Mouse (Mus musculus): ENCODE results near the gene Polr3b.

The Polr3b gene

DNA sequence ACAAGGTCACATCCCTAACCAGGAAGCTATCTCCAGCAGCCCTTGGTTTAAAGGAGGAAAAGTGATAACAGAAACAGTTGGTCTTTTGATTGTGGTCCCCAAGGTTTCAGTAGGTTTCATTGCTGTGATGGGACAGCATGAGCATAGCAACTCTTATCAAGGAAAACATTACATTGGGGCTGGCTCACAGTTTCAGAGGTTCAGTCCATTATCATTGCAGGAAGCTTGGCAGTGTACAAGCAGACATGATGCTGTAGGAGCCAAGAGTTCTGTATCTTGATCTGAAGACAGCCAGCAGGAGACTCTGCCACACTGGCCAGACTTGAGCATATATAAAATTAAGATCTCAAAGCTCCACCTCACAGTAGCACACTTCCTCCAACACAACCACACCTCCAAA is 53.6 kb downstream of the Polr3b start:
- no peak for DNase-seq

DNA sequence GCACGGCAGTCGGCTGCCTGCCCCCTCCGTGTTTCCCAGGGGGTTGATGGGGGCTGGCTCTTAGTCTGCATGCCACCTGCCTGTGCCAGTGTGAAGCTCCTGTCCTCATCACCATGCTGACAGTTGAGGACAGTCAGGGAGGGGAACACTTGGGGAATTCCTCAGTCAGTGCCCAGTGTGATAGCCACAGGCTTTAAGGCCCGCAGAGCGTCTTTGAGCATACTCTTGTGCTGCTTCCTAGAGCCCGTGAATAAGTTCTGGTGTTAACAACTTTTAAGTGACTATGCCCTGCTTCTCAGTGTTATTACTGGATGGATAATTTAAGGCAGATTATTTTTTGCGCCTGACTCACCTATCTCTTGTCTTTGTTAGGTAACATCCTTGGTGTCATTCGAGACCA is 54.4 kb downstream of the Polr3b start:
- DNase-seq = no peak

DNA sequence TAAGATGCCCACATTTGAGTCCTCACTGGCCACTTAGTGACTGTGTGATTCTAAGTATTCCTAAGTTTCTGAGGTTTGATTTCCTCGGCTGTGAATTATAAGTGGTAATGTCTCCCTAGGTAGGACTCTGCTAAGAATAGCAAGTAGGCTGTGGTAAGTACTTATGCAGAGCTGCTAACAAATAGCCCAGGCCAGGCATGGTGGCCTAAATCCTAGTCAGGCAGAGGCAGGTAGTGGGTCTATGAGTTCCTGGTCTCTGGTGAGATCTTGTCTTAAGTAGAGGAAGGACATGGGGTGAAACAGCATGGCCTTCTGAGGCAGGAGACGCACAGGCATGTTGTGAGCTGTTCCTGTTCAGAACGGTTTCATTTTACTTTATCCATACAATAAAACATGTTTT is 55.8 kb downstream of the Polr3b start:
- no peak for DNase-seq

DNA sequence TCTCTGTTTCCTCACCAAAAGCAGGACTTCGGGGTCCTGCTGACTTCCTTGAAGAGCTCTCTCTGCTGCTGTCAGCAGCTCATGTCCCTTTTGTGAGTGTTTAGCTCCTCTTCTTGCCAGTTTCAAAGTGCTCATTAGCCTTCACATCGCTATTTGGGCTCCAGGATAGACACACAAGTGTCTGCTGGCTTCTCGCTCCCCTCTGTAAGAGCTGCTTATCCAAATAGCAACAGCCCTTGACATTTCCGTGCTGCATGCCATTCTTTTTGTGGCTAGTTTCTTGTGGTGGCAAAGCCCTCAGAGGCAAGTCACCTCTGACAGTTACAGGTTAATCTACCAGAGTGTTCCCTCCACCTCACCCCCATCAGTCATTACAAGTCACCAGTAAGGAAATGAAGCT is 56.3 kb downstream of the Polr3b start:
- DNase-seq = no peak

DNA sequence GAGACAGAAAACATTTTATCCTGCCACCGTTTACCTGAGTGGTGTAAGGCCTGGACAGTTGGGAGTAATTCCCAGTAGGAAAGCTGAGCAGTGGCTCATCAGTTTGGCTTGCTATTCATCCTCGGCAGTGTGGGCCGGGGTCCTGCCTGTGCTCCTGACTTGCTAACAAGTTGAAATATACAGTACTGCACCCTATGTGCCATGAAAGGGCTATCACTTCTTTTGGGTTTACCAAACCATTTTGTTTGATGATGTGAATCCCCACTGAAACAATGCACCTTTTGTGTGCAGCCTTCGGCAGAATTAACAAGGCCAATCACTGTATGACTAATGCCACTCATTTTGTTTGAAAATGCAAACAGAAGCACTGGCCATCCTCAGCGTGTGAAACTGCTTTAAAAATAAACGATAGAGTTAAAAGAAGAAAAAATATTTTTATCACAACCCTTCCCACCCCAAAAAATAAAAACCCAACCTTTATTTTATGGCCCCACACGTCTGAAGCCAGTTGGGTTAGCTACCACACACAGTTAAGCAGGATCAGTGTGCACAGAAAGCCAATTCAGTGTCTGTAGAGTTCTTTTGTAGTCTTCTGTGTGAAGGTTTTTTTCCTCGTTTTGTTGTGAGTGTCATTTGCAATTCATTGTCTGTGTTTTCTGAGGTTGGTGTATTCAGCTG is 63.5 kb downstream of the Polr3b start:
- DNase-seq = no peak

DNA sequence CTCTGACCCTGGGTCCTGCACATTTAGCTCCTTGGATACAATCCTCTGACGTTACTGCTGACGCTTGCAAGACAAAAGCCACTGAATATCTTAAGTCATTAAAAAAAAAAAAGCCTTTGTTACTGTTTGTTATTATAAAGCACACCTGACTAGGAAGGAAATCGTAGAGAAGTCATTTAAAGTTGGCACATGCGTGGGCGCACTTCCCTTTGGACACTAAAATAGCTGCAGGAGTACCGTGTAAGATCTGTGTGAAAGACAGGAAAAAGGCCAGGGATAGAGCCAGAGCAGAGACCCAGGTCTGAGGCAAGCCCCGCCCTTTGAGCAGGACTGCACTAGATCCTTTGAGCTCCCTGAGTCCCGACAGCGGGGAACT is 64.0 kb downstream of the Polr3b start:
- peak; percentile 29 to 48 for DNase-seq

DNA sequence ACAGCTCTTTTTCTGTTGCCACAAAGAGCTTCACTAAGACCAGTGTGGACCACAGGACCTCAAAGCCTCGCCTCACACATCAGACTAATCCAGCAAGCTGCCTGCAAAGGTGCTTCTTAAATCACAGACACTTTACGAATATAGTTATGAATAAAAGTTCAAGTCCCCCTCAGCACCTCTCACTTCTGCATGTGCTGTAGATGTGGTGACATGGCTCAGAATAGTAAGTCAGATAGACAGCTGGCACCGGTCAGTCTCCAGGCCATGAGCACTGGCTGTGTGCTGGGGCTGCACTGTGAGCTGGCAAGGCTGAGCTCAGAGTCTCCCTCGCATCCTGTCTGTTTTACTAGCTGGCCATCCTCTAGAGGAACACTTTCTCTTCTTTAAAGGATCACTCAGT is 64.6 kb downstream of the Polr3b start:
- DNase-seq = no peak

DNA sequence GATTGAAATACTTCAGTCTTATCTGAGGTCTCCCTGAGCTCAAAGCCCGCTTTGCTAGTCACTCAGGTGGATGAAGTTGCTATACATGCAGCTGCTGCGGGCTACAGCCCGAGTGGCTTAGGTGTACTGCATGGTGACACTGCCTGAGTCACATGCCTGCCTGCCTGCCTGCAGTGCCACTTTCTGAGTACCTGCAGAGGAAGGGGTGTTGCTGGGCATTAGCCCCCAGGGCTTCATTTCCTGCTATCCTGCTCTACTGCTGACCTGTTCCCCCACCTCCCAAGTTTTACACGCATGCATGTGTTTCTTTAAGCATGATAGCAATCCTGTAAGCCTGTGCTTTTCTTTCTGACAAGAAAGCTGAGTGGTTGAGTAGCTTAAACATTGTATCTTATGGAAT is 65.6 kb downstream of the Polr3b start:
- no peak for DNase-seq

DNA sequence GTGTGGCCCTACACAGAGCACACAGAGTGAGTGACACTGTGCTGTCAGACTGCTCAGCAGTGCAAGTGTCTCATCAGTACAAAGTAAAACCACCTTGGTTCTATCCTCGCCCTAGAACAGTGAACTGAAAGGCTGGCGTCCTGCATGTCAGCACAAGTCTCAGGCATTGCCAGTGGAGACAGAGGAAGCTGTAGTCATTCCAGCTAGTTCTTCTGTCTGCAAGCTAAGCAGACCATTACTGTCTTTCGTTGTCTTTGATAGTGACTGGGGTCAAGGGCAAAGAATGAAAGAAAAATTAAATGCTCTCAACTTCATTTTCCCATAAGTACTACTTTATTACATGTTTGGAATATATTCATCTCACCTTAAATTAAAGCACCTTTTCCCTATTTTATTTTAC is 67.8 kb downstream of the Polr3b start:
- no peak for DNase-seq

DNA sequence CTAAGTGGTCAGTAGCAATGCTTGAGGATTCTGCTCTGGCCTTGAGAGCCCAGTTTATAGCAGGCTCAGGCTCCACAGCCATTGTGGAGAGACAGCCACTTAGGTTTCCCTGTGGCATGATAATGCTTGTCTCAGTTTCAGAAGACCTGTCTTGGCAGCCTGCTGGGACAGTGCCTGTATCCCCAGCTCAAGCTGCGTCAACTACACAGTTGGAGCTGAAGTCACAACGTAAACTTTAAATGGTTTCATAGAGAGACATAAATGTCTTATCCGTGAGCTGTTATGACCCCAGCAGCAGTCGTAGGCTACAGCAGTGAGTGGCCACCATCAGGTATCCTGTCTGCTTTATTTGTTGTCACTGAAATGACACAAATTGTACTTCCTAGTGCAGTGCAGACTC is 68.7 kb downstream of the Polr3b start:
- no peak for DNase-seq

DNA sequence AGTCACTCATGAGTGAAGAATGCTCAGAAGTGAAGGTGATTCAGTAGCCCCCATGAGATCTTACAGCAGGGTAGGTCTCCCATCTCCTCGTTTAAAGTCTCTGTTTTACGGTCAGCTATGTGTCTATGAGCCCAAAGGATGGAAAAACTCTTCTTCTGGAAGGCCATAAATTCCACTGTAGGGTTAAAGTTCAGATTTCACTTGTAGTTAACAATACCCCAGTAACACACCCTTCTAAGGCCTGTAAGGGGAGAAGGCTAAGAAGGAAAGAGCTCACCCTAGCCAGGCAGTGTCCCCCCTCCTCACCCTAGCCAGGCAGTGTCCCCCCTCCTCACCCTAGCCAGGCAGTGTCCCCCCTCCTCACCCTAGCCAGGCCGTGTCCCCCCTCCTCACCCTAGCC is 69.6 kb downstream of the Polr3b start:
- no peak for DNase-seq

DNA sequence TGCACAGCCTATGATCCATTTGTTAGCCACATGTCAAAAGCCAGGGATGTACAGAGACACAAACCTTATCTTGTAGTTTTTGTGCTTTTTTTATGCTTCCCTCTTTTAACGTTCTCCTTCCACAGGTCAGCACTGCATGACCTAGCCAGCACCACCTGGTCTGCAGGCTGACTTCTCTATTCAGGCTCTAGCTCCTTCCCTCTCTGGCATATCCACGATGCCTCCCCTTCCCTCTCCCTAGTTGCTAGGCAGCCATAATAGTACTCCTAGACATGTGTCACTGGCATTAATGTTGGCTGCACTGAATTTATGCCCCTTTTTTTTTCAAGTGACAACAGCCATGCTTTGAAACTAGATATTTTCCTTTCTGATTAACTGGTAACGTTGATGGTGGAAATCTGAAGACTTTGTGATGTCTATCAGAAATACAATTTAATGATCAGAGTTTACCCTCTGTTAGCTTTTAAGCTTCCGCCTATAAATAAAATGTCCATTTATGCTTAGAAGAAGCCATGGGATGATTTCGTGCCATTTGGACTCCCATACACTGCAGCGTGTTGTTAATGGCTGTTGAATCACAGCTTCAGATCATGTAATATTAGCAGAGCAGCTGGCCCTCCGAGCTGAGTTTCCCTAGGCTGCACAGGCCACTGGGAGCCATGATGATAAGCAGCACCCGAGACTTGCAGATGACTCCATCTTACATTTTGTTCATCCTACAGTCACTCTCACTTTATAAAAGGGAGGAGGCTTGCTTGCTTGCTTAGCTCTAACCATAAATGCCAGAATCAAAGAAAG is 71.9 kb downstream of the Polr3b start:
- DNase-seq = no peak

DNA sequence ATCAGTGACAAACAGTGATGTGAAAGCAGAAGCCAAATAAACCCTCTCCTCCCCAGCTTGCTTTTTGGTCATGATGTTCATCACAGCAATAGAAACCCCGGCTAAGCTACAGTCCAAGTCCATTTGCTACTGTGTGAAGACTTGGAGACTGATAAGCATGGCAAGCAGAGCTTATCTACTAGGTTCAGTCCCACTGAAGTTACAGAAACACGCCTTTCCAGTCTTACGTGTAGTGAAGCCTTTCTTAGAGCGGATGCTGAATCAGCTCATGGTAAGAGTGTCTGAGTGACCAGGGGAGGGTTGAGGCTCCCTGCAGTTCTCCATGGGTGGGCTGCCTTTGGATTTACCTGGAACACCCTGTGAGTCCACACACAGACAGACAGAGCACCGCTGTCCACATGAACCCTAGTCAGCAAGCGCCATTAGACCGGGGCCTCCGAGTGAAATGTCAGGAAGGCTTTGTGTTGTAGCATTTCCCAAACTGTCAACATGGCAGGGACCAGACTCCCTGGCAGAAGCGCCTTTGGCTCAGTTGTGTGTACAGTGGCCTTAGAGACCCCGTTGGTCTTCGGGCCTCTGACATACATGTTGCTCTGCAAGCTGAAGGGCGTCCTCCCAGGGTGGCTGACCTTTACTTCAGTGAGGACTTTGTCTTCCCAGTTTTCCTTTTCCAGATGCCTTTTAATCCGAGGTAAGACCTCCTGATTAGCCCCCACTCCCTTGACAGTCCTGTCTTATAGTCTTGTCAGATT is 78.3 kb downstream of the Polr3b start:
- no peak for DNase-seq

DNA sequence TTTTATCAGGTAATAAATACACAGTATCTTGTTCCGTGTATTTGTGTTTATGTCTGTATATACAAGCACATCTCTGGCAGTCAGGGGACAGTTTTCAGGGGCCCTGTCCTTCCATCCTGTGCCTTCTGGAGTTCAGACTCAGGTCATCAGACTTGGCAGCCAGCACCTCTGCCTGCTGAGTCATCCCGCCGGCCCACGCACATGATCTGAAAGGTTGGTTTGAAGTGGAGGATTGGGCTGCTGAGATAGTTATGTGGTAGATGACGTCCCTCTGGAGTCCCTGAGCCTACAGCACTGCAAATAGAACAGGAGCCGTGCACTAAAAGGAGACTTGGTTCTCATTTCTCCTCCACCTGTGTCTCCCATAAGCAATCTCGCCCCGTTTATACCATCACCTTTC is 79.0 kb downstream of the Polr3b start:
- peak in 1 of 2 experiments; percentile 37 for DNase-seq

DNA sequence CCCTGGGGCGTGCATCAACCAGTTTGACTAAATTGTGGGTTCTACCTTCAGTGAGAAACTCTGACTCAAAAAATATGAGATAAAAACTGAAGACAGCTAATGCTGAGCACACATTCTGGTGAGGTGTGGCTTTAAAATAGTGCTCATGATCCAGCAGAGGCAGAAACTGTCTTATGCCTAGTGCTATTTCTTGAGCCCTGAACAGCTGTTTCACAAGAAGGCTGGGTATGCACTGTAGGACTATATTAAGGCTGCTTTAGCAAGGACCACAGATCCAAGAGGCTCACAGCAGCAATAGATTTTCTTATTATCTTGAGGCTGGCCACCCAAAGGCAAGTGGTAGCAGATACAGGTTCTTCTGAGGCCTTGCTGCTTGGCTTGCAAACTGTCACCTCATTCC is 80.0 kb downstream of the Polr3b start:
- no peak for DNase-seq

DNA sequence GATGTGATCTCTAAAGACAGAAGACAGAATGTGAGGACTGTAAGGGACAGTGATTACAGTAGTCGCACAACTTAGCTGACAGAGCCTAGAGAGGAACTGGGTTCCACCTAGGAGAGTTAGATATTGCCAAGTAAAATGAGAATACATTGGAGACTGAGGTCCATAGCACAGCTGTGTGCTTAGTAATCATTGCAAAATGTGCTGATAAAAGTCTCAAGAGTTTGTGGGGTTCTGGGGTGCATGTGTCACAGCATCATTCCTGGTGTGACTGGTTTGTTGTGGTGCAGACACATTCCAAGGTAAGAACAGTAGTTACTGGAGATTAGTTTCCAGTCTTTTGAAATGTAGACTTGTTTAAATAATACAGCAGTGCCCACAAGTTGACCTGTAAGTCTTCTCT is 82.5 kb downstream of the Polr3b start:
- no peak for DNase-seq

DNA sequence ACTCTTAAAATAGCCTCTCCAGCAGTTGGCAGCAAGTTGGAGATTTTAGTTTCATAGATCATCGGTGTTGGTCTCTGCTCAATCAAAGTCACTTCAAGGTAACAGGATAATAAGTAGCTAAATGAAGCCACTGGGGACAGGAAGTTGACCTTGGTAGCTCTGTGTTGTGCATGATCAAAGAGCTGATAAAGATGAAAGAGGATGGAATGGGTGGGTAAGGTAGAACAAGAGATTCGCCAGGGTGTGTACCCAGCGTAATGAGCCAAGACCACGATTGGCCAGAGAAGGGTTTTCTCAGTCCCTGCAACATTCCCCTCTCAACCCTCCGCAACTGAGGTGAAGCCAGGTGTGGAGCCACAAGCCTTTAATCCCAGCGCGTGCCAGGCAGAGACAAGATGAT is 83.1 kb downstream of the Polr3b start:
- no peak for DNase-seq

DNA sequence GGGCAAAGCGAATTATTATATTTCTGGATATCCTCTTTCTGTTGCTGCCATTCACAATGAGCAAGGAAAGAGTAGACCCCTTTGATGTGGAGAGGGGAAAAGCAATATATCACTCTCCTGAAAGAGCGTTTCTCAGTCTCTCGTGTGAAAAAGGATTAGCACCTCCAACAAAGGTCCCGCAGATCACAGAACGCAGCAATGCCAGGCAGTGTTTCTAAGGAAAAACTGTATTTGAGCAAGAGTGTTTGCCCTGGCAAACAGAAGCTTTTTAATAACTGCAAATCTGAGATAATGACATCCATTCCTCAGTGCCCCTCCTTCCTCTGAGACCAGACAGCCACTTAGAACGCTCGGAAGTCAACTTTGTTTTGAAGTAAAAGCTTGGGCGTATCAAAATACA is 84.5 kb downstream of the Polr3b start:
- no peak for DNase-seq

DNA sequence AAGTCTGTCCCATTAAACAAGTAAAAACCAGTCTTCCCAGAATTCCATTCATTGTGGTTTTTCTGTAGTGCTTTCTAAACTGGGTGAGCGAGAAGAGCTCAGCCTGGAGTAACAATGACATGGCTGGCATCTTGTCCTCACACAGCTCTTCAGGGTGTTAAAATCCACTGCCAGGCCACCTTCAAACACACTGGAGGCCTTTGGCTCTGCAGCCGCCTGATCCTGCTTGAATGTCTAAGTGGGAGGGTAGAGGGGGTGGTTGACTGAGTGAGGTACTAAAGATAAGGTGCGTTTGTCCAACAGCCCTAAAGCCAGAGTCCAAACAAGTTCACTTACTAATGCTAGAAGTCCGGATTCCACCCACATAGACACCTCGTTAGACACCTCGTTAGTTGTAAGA is 85.1 kb downstream of the Polr3b start:
- DNase-seq = no peak

DNA sequence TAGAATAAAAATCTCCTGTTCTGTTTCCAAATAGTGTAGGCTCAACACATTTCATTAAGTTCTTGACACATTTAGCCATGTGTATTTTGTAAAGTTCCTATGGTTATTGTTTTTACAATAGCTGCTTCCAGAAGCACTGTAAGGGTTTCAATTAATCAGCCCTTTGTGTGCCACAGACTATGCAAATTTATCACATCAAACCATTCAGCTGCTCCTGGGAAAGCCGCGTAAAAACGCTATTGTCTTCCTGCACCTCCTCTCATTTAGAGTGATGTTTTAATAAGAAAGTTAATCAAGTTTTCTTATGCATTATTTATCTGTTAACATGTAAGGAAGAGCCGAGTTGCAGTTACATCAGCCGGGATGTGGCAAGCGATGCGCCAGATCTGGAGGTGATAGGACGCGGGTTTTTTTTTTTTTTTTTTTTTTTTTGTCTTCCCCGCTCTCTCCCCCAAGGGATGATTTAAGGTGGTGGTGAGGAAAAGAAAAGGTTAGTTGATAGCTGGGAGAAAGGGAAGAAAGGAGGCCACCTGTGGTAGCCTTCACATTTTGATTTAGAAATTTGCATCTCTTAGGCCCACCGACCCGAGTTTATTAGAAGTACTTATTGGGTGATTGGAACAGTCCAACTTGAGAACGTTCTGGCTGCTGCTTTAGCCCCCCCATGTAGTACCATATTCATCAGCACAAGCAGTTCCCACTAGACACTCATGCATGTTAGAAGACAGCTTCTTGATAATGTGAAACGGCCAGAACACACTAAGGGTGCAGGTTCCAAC is 85.8 kb downstream of the Polr3b start:
- DNase-seq = no peak

DNA sequence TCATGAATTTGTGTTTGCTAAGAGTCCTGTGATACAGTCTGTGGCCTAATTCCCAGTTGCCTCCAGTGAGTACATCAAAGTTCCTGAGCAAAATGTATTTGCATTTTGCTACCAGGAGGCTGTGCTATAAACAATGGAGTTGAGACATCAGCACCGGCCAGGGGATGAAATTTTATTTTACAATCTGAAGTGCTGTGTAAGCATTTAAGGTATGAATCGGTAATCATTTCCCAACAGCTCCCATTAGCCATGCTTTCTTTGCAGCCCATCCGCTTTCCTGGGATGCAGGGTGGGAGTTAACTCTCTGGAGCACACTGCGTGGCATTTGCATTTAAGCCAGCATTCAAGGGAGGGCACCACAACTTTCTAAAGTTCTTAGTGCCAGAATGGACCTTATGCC is 88.1 kb downstream of the Polr3b start:
- peak in 1 of 2 experiments; percentile 41 for DNase-seq

DNA sequence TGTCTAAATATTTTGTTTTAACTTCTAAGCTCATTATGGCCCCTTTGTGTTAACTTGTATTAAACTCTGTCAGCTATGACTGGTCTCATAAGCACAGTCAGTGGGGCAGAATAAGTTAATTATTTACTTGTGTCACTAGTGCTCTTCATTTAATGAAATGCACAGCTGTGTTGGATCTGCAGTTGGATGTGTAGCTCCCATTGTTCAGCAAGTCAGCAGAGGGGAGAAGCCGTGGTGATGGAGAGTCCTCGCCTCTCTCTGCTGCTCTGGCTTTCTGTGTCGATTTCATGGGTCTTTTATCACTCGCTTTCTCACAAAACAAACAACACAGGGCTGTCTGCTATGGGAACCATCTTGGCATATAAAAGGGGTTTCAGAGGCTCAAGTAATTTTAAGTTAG is 88.7 kb downstream of the Polr3b start:
- peak in 1 of 2 experiments; percentile 36 for DNase-seq

DNA sequence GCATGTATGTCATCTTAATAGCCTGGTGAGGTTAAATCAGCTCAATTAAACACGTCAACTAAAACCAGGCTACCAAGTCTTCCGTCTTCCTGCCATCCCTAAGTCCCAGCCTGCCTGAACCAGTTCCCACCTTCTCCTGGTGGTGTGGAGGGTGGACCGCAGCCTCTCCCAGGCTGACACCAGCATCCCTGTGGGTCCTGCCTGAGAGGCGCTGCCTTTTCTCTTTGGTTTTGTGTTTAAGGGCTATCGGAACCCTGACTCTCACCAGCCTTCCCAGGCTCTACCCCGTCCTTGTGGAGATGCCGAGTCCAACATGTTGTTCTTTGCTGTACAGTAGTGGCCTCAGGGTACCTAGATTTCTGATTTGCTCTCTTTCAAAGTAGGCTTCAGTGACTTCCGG is 89.4 kb downstream of the Polr3b start:
- DNase-seq = peak in 1 of 2 experiments; percentile 20
